Mouse (Mus musculus): ENCODE results near the gene Cib4. TPM values are rescaled to one million over a fixed set of nuclear protein-coding genes. Genes with fewer than 3 reads are reported as not detected.

Cib4 gene
- 0.61 TPM for polyA plus RNA-seq (2014; fragmentation: Illumina TruSeq; extraction: RNeasy Lipid Tissue Mini Kit (QIAGEN cat#74804); ENCODE audit: low read depth, low replicate concordance)

DNA sequence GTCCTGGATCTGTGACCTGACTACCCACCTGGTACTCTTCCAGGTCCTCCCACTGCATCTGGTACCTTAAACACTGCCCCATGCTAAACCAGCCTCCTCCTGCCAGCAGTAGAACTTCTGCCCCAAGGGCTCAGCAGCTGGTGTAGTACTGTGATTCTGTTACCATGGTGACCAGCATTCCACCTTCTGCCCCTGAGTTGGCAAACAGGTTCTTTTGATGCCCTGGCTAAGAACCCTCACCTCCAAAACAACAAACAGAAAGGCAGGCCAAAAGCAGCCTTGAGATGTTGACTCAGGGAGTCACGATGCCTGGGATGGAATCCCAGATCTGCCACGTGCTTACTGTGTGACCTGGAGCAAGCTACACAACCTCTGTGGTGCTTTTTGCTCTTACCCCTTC lies at the start of gene Cib4:
Cib4 (minus strand) TSS at position 139 of the 400 bp plus-strand sequence.

DNA sequence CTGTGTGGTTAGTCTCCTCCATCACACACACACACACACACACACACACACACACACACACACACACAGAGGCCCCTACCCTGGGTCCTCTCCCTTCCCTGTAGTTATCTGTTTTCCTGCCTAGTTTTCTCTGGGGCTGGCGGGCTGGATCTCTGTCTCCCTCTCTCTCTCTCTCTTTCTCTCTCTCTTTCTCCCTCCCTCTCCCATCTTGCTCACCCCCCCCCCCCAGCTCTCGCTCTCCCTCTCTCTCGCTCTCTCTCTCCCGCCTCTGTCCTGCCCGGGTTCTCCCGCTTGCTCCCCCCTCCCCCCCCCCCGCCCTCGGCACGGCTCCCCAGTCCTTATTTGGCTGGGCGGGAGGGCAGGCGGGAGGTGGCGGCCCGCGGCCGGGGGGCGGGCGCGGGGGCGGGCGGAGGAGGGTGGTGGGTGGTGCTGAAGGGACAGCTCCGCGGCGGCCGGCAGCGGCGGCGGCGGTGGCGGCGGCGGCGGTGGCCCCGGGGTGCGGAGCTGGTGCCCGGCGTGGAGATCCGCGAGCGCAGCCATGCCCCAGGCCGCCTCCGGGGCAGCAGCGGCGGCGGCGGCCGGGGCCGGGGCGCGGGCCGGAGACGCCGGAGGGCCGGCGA lies 42.2 kb upstream of the Cib4 start, which contains the start of gene Kcnk3:
Kcnk3 (plus strand) TSS at position 490 of the 620 bp plus-strand sequence.

DNA sequence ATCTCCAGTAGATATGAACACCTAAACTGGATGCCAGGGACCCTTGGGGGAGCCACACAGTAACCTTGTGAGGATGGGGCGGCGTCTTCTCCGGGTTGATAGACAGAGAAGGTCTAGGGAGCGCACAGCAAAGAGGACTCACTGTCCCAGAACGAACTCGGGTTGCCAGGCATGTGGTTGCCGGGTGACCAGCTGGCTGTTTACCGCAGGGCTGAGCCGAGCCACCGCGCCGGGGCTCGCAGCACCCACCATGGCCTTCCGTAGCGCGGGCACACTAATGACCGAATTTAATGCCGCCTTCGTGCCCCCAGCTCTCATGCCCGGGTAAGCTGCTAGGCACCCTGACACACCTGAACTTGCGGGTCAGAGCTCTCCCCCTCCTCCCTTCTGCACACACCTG lies 79.8 kb downstream of the Cib4 start, which contains the start of gene 1700001C02Rik:
1700001C02Rik (plus strand) TSS at position 187 of the 400 bp plus-strand sequence.

DNA sequence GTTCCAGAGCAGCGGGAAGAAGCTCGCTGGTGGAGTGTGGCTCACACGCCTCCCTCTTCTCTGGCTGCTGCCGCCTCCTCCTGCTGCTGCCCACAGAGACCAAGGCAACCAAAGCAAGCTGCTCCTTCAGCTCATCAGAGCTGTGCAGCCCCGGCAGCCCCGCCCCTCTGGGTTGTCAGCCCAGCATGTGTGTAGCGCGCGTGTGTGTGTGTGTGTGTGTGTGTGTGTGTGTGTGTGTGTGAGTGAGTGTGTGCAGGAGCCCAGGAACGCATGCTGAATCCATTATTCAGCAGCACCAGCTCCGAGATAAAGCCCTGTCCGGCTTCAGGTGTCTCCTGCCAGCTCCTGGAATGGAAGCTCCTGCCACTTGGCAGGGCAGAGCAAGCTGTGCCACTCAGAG lies 83.8 kb downstream of the Cib4 start, which contains the start of gene Otof:
Otof (minus strand) TSS at position 112 of the 400 bp plus-strand sequence.

Other genes starting within 250 kb of the Cib4 start
- 9.4 TPM for gene Otof, start 83.9 kb downstream of the Cib4 start, polyA plus RNA-seq (2014; fragmentation: Illumina TruSeq; extraction: RNeasy Lipid Tissue Mini Kit (QIAGEN cat#74804); ENCODE audit: low read depth, low replicate concordance)
- 7.7 TPM for gene 1700001C02Rik, start 79.8 kb downstream of the Cib4 start, polyA plus RNA-seq (2014; fragmentation: Illumina TruSeq; extraction: RNeasy Lipid Tissue Mini Kit (QIAGEN cat#74804); ENCODE audit: low read depth, low replicate concordance)
- 4.3 TPM for gene Kcnk3, start 42.3 kb upstream of the Cib4 start, polyA plus RNA-seq (2014; fragmentation: Illumina TruSeq; extraction: RNeasy Lipid Tissue Mini Kit (QIAGEN cat#74804); ENCODE audit: low read depth, low replicate concordance)
- 23.2 TPM for gene Slc35f6, start 102.1 kb upstream of the Cib4 start, polyA plus RNA-seq (2014; fragmentation: Illumina TruSeq; extraction: RNeasy Lipid Tissue Mini Kit (QIAGEN cat#74804); ENCODE audit: low read depth, low replicate concordance)
- gene Cenpa, start 120.9 kb upstream of the Cib4 start, polyA plus RNA-seq (2014; fragmentation: Illumina TruSeq; extraction: RNeasy Lipid Tissue Mini Kit (QIAGEN cat#74804); ENCODE audit: low read depth, low replicate concordance): 7.2 TPM
- gene Dpysl5, start 165.7 kb upstream of the Cib4 start, polyA plus RNA-seq (2014; fragmentation: Illumina TruSeq; extraction: RNeasy Lipid Tissue Mini Kit (QIAGEN cat#74804); ENCODE audit: low read depth, low replicate concordance): 1.2 TPM

Data from adipose tissue, adult 10 weeks (tissue).